Mouse (Mus musculus): ENCODE results near the gene Focad. TPM values are rescaled to one million over a fixed set of nuclear protein-coding genes. Genes with fewer than 3 reads are reported as not detected.

Gene Focad
- polyA plus RNA-seq, 1 experiment = 3.7 TPM

- Histone ChIP-seq H3K27ac (ENCODE audit: insufficient read depth, low read depth, low read length) (no peak overlapping the region), H3K4me3 (ENCODE audit: insufficient read depth, low read length) (no peak overlapping the region), H3K4me1 (ENCODE audit: control insufficient read depth, insufficient read depth, low read length) (peaks cover 15% of the 10 kb centered on the region)
- TF ChIP-seq CTCF (IDR thresholded peaks at IDR 0.05; ENCODE audit: low read depth, low read length) (no peak), POLR2A (IDR thresholded peaks at IDR 0.05; ENCODE audit: borderline replicate concordance, low read depth, low read length) (no peak)
Observed at GRCm38 (mm10) chr4:88175058-88175974, 80.9 kb downstream of the Focad start.

GRCm38 (mm10) chr4:88179296-88179695, 84.9 kb downstream of the Focad start:
- TF ChIP-seq POLR2A (IDR thresholded peaks at IDR 0.05; ENCODE audit: borderline replicate concordance, low read depth, low read length) = no peak
- TF ChIP-seq CTCF (IDR thresholded peaks at IDR 0.05; ENCODE audit: low read depth, low read length) = no peak

GRCm38 (mm10) chr4:88184293-88184692, 89.9 kb downstream of the Focad start:
- no peak for TF ChIP-seq CTCF (IDR thresholded peaks at IDR 0.05; ENCODE audit: low read depth, low read length)
- TF ChIP-seq POLR2A (IDR thresholded peaks at IDR 0.05; ENCODE audit: borderline replicate concordance, low read depth, low read length) = no peak
- H3K27ac ChIP-seq (ENCODE audit: insufficient read depth, low read depth, low read length) = no peak overlapping the region
- H3K4me3 ChIP-seq (ENCODE audit: insufficient read depth, low read length) = no peak overlapping the region
- peaks cover 15% of the 10 kb centered on the region for H3K4me1 ChIP-seq (ENCODE audit: control insufficient read depth, insufficient read depth, low read length)

More at GRCm38 (mm10) chr4:88179296-88179695, 84.9 kb downstream of the Focad start:
- H3K4me1 ChIP-seq (ENCODE audit: control insufficient read depth, insufficient read depth, low read length) = peaks cover 15% of the 10 kb centered on the region
- no peak overlapping the region for H3K4me3 ChIP-seq (ENCODE audit: insufficient read depth, low read length)
- H3K27ac ChIP-seq (ENCODE audit: insufficient read depth, low read depth, low read length) = no peak overlapping the region; the same call in 1 of the 2 replicates

- no peak for TF ChIP-seq POLR2A (IDR thresholded peaks at IDR 0.05; ENCODE audit: borderline replicate concordance, low read depth, low read length)
- no peak for TF ChIP-seq CTCF (IDR thresholded peaks at IDR 0.05; ENCODE audit: low read depth, low read length)
Observed at GRCm38 (mm10) chr4:88185872-88186426, 91.5 kb downstream of the Focad start.

GRCm38 (mm10) chr4:88187649-88188048, 93.2 kb downstream of the Focad start:
- no peak for TF ChIP-seq POLR2A (IDR thresholded peaks at IDR 0.05; ENCODE audit: borderline replicate concordance, low read depth, low read length)
- TF ChIP-seq CTCF (IDR thresholded peaks at IDR 0.05; ENCODE audit: low read depth, low read length) = no peak
- H3K27ac ChIP-seq (ENCODE audit: insufficient read depth, low read depth, low read length) = no peak overlapping the region
- no peak overlapping the region for H3K4me3 ChIP-seq (ENCODE audit: insufficient read depth, low read length)
- peaks cover 6% of the 10 kb centered on the region for H3K4me1 ChIP-seq (ENCODE audit: control insufficient read depth, insufficient read depth, low read length)

More at GRCm38 (mm10) chr4:88185872-88186426, 91.5 kb downstream of the Focad start:
- Histone ChIP-seq H3K27ac (ENCODE audit: insufficient read depth, low read depth, low read length) (peak overlapping the region; percentile 25; the same call in 1 of the 2 replicates), H3K4me1 (ENCODE audit: control insufficient read depth, insufficient read depth, low read length) (peaks cover 6% of the 10 kb centered on the region), H3K4me3 (ENCODE audit: insufficient read depth, low read length) (no peak overlapping the region)

- peaks cover 6% of the 10 kb centered on the region for H3K4me1 ChIP-seq (ENCODE audit: control insufficient read depth, insufficient read depth, low read length)
- no peak overlapping the region for H3K27ac ChIP-seq (ENCODE audit: insufficient read depth, low read depth, low read length)
- no peak for TF ChIP-seq POLR2A (IDR thresholded peaks at IDR 0.05; ENCODE audit: borderline replicate concordance, low read depth, low read length)
- TF ChIP-seq CTCF (IDR thresholded peaks at IDR 0.05; ENCODE audit: low read depth, low read length) = no peak
- H3K4me3 ChIP-seq (ENCODE audit: insufficient read depth, low read length) = no peak overlapping the region
Observed at GRCm38 (mm10) chr4:88189495-88189894, 95.1 kb downstream of the Focad start.

GRCm38 (mm10) chr4:88194256-88194655, 99.8 kb downstream of the Focad start:
- H3K27ac ChIP-seq (ENCODE audit: insufficient read depth, low read depth, low read length) = no peak overlapping the region
- no peak overlapping the region for H3K4me3 ChIP-seq (ENCODE audit: insufficient read depth, low read length)
- TF ChIP-seq POLR2A (IDR thresholded peaks at IDR 0.05; ENCODE audit: borderline replicate concordance, low read depth, low read length) (no peak), CTCF (IDR thresholded peaks at IDR 0.05; ENCODE audit: low read depth, low read length) (no peak)
- H3K4me1 ChIP-seq (ENCODE audit: control insufficient read depth, insufficient read depth, low read length) = peaks cover 2% of the 10 kb centered on the region; the same call in 1 of the 2 replicates

GRCm38 (mm10) chr4:88195898-88196495, 101.6 kb downstream of the Focad start:
- peaks cover 6% of the 10 kb centered on the region for H3K4me1 ChIP-seq (ENCODE audit: control insufficient read depth, insufficient read depth, low read length)
- H3K27ac ChIP-seq (ENCODE audit: insufficient read depth, low read depth, low read length) = no peak overlapping the region
- no peak overlapping the region for H3K4me3 ChIP-seq (ENCODE audit: insufficient read depth, low read length)
- TF ChIP-seq POLR2A (IDR thresholded peaks at IDR 0.05; ENCODE audit: borderline replicate concordance, low read depth, low read length) = no peak
- TF ChIP-seq CTCF (IDR thresholded peaks at IDR 0.05; ENCODE audit: low read depth, low read length) = no peak

GRCm38 (mm10) chr4:88196500-88196912, 102.1 kb downstream of the Focad start:
- TF ChIP-seq CTCF (IDR thresholded peaks at IDR 0.05; ENCODE audit: low read depth, low read length) = no peak
- Histone ChIP-seq H3K27ac (ENCODE audit: insufficient read depth, low read depth, low read length) (no peak overlapping the region), H3K4me1 (ENCODE audit: control insufficient read depth, insufficient read depth, low read length) (peaks cover 12% of the 10 kb centered on the region), H3K4me3 (ENCODE audit: insufficient read depth, low read length) (no peak overlapping the region)
